Mouse (Mus musculus) pancreas, adult 10 weeks (tissue): Measurements from ENCODE around the gene Car12. TPM values are rescaled to one million over a fixed set of nuclear protein-coding genes. Genes with fewer than 3 reads are reported as not detected.

ENCODE experiments used
- polyA plus RNA-seq: library from polyadenylated mRNA; stranded (reverse); fragments of 350-450 nt; fragmentation: Illumina TruSeq; extraction: RNeasy Lipid Tissue Mini Kit (QIAGEN cat#74804); gene quantifications from one replicate; pipeline ENCODE4 v1.2.3, GENCODE M21; 2015; ENCODE audit warnings: low read depth, low replicate concordance; ENCODE audit not compliant: insufficient read depth

Car12 gene
- not detected for polyA plus RNA-seq

GRCm38 (mm10) chr9:66713135-66714021 lies at the start of gene Car12:
Gene Car12, plus strand, starts transcription at chr9:66713686.

GRCm38 (mm10) chr9:66795464-66796324 lies 82.2 kb downstream of the Car12 start, which contains the start of gene Aph1b:
Gene Aph1b, minus strand, starts transcription at chr9:66795490.

GRCm38 (mm10) chr9:66796739-66797138 lies 83.3 kb downstream of the Car12 start, which contains the start of gene Gm10647:
Gene Gm10647, plus strand, starts transcription at chr9:66797039.

Other genes starting within 250 kb of the Car12 start
- gene Fbxl22, start 199.1 kb upstream of the Car12 start, polyA plus RNA-seq, result 0.54 TPM
- gene Usp3, start 120.5 kb upstream of the Car12 start, polyA plus RNA-seq, result 5.0 TPM
- 1.5 TPM for gene Aph1b, start 81.8 kb downstream of the Car12 start, polyA plus RNA-seq
- not detected for gene Gm10647, start 83.4 kb downstream of the Car12 start, polyA plus RNA-seq
- gene Aph1c, start 121.0 kb downstream of the Car12 start, polyA plus RNA-seq, result 2.5 TPM
- gene Rab8b, start 206.0 kb downstream of the Car12 start, polyA plus RNA-seq, result 3.2 TPM
- gene Rps27l, start 232.4 kb downstream of the Car12 start, polyA plus RNA-seq, result 152 TPM